Mouse (Mus musculus): ENCODE measurements around the gene Map1s.

- TF ChIP-seq CTCF (IDR thresholded peaks at IDR 0.05; ENCODE audit: low read depth): peak; percentile 47
- TF ChIP-seq EP300 (optimal IDR thresholded peaks at IDR 0.05): no peak
Measured at GRCm38 (mm10) chr8:70862824-70863641, 42.7 kb upstream of the Map1s start, which contains the start of gene Kcnn1.

Data from stomach, postnatal 0 days (tissue).